Mouse (Mus musculus): ENCODE measurements at regions not wholly inside any gene's neighbourhood (a gene's known extent, or its start where the extent isn't known, plus 50 kb on each side); places are given as distances from the start of the nearest gene placed in this dataset.
A peak's percentile ranks its signal among the peaks of the same experiment; 100 is the strongest.

- Histone ChIP-seq H3K27ac (no peak overlapping the region), H3K4me1 (peaks cover 55% of the 10 kb centered on the region), H3K36me3 (replicated peaks) (no peaks in the 10 kb centered on the region), H3K4me3 (no peak overlapping the region), H3K9me3 (no peaks in the 10 kb centered on the region), H3K27me3 (ENCODE audit: poor library complexity, severe bottlenecking) (peaks cover 36% of the 10 kb centered on the region)
- WGBS, result 48% methylated on average over 3 of the region's 3 CpGs
- DNase-seq (ENCODE audit: extremely low spot score, low spot score), result no peak
Observed at GRCm38 (mm10) chr13:59943020-59943419, 120.1 kb upstream of the Tut7 start.

GRCm38 (mm10) chr13:59941519-59941918 lies 118.6 kb upstream of the Tut7 start:
- Histone ChIP-seq H3K4me3 (no peak overlapping the region), H3K27ac (peak overlapping the region; percentile 69; the same call in 1 of the 2 replicates), H3K9me3 (no peaks in the 10 kb centered on the region), H3K36me3 (replicated peaks) (no peaks in the 10 kb centered on the region), H3K4me1 (peaks cover 50% of the 10 kb centered on the region), H3K27me3 (ENCODE audit: poor library complexity, severe bottlenecking) (peaks cover 36% of the 10 kb centered on the region)
- 71% methylated on average over 3 of the region's 3 CpGs for WGBS
- no peak for DNase-seq (ENCODE audit: extremely low spot score, low spot score)

GRCm38 (mm10) chr13:59940414-59941205 lies 117.7 kb upstream of the Tut7 start:
- peak overlapping the region; percentile 69 for H3K27ac ChIP-seq
- WGBS, result 26% methylated on average over 16 of the region's 16 CpGs
- H3K4me1 ChIP-seq, result peaks cover 50% of the 10 kb centered on the region
- no peaks in the 10 kb centered on the region for H3K9me3 ChIP-seq
- no peaks in the 10 kb centered on the region for H3K36me3 ChIP-seq (replicated peaks)
- no peak for DNase-seq (ENCODE audit: extremely low spot score, low spot score)
- H3K4me3 ChIP-seq, result peak overlapping the region; percentile 37
- H3K27me3 ChIP-seq (ENCODE audit: poor library complexity, severe bottlenecking), result peaks cover 36% of the 10 kb centered on the region

DNA sequence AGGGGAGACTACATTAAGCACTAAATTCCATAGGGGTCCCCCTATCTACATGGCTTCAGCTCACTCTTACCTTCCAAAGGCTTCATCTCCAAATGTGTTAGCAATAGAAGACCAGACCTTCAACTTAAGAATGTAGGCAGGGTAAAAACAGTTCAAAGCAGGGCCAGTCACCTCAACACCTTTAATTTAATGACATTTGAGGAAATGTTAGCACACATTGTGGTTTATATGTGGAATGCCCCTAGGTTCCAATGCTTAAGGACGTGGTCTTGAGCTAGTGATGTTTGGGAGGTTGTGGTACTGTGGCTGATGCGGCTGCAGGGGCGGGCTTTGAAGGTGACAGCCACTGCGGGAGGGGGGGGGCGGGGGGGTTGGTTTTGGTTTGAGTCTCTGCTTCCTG lies 116.9 kb upstream of the Tut7 start:
- no peak overlapping the region for H3K27ac ChIP-seq
- H3K4me3 ChIP-seq, result no peak overlapping the region
- H3K36me3 ChIP-seq (replicated peaks), result no peaks in the 10 kb centered on the region
- H3K27me3 ChIP-seq (ENCODE audit: poor library complexity, severe bottlenecking), result peaks cover 36% of the 10 kb centered on the region
- DNase-seq (ENCODE audit: extremely low spot score, low spot score), result no peak
- no peaks in the 10 kb centered on the region for H3K9me3 ChIP-seq
- 69% methylated on average over 5 of the region's 5 CpGs for WGBS
- H3K4me1 ChIP-seq, result peaks cover 50% of the 10 kb centered on the region

- no peaks in the 10 kb centered on the region for H3K9me3 ChIP-seq
- 65% methylated on average over 3 of the region's 3 CpGs for WGBS
- peaks cover 33% of the 10 kb centered on the region for H3K4me1 ChIP-seq
- H3K4me3 ChIP-seq, result no peak overlapping the region
- H3K27me3 ChIP-seq (ENCODE audit: poor library complexity, severe bottlenecking), result peaks cover 29% of the 10 kb centered on the region
- H3K27ac ChIP-seq, result no peak overlapping the region
- no peaks in the 10 kb centered on the region for H3K36me3 ChIP-seq (replicated peaks)
- DNase-seq (ENCODE audit: extremely low spot score, low spot score), result no peak
Observed at GRCm38 (mm10) chr13:59937147-59937546, 114.2 kb upstream of the Tut7 start.

DNA sequence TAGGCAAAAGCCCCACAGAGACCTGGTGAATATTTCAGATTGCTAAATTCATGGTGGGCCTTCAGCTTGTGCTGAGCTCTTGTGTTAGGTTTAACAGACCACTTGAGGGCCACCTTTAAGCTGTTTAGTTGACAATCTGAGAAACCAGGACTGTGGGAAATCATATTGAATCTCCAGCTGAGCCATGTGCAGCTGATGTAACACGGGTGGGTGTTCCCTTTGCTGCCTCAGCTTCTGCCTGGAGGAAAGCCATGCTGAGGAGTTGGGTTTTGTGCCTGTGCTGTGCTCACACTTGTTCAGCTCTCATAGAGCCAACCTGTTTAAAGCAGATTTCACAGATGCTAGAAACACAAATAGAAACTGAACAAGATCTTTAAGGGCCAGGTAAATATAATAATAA lies 111.6 kb upstream of the Tut7 start:
- DNase-seq (ENCODE audit: extremely low spot score, low spot score), result no peak
- Histone ChIP-seq H3K9me3 (no peaks in the 10 kb centered on the region), H3K27me3 (ENCODE audit: poor library complexity, severe bottlenecking) (peaks cover 4% of the 10 kb centered on the region; the same call in 1 of the 2 replicates), H3K36me3 (replicated peaks) (no peaks in the 10 kb centered on the region), H3K4me3 (no peak overlapping the region), H3K4me1 (peaks cover 12% of the 10 kb centered on the region; the same call in 1 of the 2 replicates), H3K27ac (0 out of 2 replicates have a peak overlapping the region, but pooled peaks have one; percentile 12)
- 67% methylated on average over 1 of the region's 1 CpGs for WGBS

DNA sequence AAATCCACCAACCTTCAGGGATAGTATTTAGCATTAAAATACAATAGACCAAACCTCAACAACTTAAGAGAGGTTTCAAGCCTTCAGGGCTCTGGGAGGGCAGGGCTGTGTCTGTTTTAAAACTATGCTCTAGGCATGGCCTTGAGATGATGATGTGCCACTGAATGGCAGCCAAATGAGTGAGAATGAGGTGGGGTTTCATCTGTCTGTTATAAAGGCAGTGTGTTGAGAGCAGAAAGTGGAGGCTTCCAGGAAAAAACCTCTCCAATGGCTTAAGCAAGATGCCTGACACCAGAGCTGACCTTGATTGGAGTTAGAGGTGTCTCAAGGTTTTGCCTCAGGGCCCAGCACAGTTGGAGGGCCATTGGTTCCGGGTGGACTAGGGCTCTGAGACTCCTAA lies 111.1 kb upstream of the Tut7 start:
- Histone ChIP-seq H3K9me3 (no peaks in the 10 kb centered on the region), H3K4me3 (no peak overlapping the region), H3K27me3 (ENCODE audit: poor library complexity, severe bottlenecking) (no peaks in the 10 kb centered on the region), H3K36me3 (replicated peaks) (no peaks in the 10 kb centered on the region), H3K4me1 (peaks cover 12% of the 10 kb centered on the region; the same call in 1 of the 2 replicates), H3K27ac (0 out of 2 replicates have a peak overlapping the region, but pooled peaks have one; percentile 12)
- no peak for DNase-seq (ENCODE audit: extremely low spot score, low spot score)
- WGBS, result 75% methylated on average over 1 of the region's 1 CpGs

DNA sequence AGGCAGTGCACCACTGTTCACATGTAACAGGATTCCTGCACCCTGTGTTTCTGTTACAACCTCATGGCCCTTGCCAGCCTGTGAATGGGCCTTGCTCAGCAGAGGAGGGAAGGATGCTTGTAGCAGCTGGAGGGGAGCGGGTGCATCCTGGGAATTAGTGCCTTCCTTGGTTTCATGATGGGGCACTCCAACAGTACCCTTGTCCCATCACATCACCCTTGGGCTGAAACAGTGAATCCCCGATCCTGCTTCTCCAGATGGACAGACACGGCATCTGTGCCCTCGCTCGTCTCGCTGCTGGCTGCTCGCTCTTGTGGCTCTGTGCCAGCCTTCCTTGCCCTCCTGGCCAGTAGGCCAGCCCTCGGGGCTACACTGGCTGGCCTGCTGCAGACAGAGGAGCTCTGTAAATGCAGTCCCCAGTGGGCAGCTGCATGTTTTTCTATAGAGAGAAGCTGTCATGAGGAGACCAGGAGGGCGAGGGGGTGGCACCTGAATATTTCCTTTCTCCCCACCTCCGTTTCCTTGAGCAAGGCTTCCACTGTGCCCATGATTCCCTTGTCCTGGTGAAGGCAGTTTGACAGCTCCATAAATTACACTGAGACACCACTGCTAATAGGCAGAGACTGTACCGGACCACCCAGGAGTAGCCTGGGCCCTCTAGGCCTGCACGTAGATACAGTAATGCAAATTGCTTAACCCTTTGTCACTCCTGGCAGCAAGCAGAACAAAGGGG lies 104.6 kb upstream of the Tut7 start:
- peak overlapping the region; percentile 77 for H3K27ac ChIP-seq
- peaks cover 25% of the 10 kb centered on the region for H3K4me1 ChIP-seq
- DNase-seq (ENCODE audit: extremely low spot score, low spot score), result no peak
- H3K9me3 ChIP-seq, result no peaks in the 10 kb centered on the region
- WGBS, result 73% methylated on average over 12 of the region's 12 CpGs
- no peaks in the 10 kb centered on the region for H3K36me3 ChIP-seq (replicated peaks)
- no peaks in the 10 kb centered on the region; the same call in 1 of the 2 replicates for H3K27me3 ChIP-seq (ENCODE audit: poor library complexity, severe bottlenecking)
- no peak overlapping the region for H3K4me3 ChIP-seq

GRCm38 (mm10) chr13:59925845-59926481 lies 103.0 kb upstream of the Tut7 start:
- DNase-seq (ENCODE audit: extremely low spot score, low spot score), result no peak
- Histone ChIP-seq H3K27me3 (ENCODE audit: poor library complexity, severe bottlenecking) (no peaks in the 10 kb centered on the region; the same call in 1 of the 2 replicates), H3K36me3 (replicated peaks) (no peaks in the 10 kb centered on the region), H3K9me3 (no peaks in the 10 kb centered on the region), H3K4me3 (no peak overlapping the region), H3K4me1 (peaks cover 25% of the 10 kb centered on the region), H3K27ac (no peak overlapping the region)
- 74% methylated on average over 9 of the region's 9 CpGs for WGBS

GRCm38 (mm10) chr13:59917185-59917584 lies 94.2 kb upstream of the Tut7 start:
- Histone ChIP-seq H3K9me3 (no peaks in the 10 kb centered on the region), H3K36me3 (replicated peaks) (no peaks in the 10 kb centered on the region), H3K27me3 (ENCODE audit: poor library complexity, severe bottlenecking) (no peaks in the 10 kb centered on the region), H3K4me3 (no peak overlapping the region), H3K27ac (peak overlapping the region; percentile 2; the same call in 1 of the 2 replicates), H3K4me1 (no peaks in the 10 kb centered on the region)
- DNase-seq (ENCODE audit: extremely low spot score, low spot score), result no peak
- WGBS, result 92% methylated on average over 5 of the region's 5 CpGs

DNA sequence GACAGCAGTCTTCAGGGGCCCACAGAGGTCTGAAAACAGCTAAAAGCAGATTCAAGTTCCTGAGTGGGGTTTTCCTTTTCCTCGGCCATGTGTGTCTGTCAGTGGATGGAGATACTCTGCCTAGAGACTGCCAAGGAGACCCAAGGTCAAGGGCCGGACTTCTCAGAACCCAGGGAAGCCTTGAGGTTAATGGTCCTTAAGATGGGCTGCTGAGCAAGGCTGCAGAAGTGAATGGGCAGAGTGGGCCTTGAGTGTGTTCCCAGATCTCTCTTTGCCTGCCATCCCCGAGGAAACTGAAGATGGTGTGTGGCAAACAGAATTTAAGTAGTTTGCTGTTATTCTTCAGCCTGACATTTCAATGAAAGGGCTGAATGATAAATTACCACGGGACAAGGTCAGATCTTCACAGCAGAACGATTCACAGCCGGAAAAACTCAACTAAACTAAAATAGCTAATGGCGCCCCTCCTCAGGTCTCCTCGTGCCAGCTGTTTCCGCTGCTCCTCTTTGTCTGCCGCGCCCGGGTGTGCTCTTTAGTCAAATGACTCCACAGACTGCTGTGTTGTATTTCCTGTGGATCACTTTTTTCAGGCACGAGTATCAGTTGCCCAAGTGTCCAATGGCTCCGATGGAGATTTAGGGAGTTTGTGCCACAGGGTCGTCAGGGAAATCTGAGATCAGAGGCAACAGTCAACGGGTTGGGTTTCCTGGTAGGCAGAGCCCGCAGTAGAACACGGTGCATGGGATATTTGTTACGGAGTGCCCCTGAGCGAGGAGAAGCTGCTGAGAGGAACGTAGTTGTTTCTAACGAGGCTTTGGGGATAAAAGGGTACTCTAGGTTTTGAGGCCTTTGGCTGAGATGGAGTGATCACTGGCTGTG lies 93.5 kb upstream of the Tut7 start:
- no peaks in the 10 kb centered on the region for H3K9me3 ChIP-seq
- no peaks in the 10 kb centered on the region for H3K36me3 ChIP-seq (replicated peaks)
- H3K27ac ChIP-seq, result peak overlapping the region; percentile 35; the same call in 1 of the 2 replicates
- H3K4me1 ChIP-seq, result peaks cover 7% of the 10 kb centered on the region
- H3K4me3 ChIP-seq, result no peak overlapping the region
- no peak for DNase-seq (ENCODE audit: extremely low spot score, low spot score)
- WGBS, result 90% methylated on average over 22 of the region's 22 CpGs
- no peaks in the 10 kb centered on the region for H3K27me3 ChIP-seq (ENCODE audit: poor library complexity, severe bottlenecking)

DNA sequence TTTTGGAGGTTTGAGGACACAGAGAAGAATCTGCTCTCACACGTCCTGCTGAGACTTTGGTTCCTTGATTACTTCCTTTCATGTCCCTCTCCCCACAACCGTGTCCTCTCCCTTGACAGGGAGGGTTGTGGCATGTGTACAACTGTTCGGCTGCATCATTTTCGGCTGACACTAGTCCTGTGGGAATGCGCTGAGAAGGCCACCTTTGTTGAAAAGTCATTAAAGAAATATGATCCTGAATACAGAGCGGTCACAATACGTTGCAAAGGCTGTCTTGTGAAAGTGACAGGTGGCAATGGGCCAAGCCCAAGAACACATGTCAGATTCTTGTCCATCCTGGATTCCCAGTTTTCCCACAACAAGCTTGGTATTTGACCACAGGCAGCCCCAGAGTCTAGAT lies 92.8 kb upstream of the Tut7 start:
- WGBS, result 88% methylated on average over 7 of the region's 7 CpGs
- no peaks in the 10 kb centered on the region for H3K27me3 ChIP-seq (ENCODE audit: poor library complexity, severe bottlenecking)
- H3K36me3 ChIP-seq (replicated peaks), result no peaks in the 10 kb centered on the region
- no peaks in the 10 kb centered on the region for H3K9me3 ChIP-seq
- DNase-seq (ENCODE audit: extremely low spot score, low spot score), result no peak
- H3K4me1 ChIP-seq, result peaks cover 14% of the 10 kb centered on the region
- 0 out of 2 replicates have a peak overlapping the region, but pooled peaks have one; percentile 35 for H3K27ac ChIP-seq
- H3K4me3 ChIP-seq, result no peak overlapping the region

Data from forebrain, embryonic 10.5 days (tissue).